Mouse (Mus musculus) adrenal gland, adult 18-20 months (tissue): ENCODE data around the gene Sart3. TPM values are rescaled to one million over a fixed set of nuclear protein-coding genes. Genes with fewer than 3 reads are reported as not detected.

Experiments
- DNase-seq, 2 experiments: peaks; one replicate each; pipeline ENCODE4 v3.0.0; 2021 to 2022; ENCODE audit warnings: low spot score in 2 of 2
- total RNA-seq, 2 experiments: library from RNA; stranded (reverse); gene quantifications; 1 replicate in 1 of 2; 2 replicates in 1 of 2; pipeline ENCODE4 v1.2.3; 2021

Gene Sart3
- total RNA-seq, 2 experiments from 2014 or later: 28.4 to 33.7 TPM

- no peak for DNase-seq
Observed at GRCm38 (mm10) chr5:113728691-113729090, 43.6 kb downstream of the Sart3 start.

- no peak for DNase-seq
Observed at GRCm38 (mm10) chr5:113728011-113728410, 44.3 kb downstream of the Sart3 start.

- no peak for DNase-seq
Observed at GRCm38 (mm10) chr5:113727238-113727637, 45.1 kb downstream of the Sart3 start.

GRCm38 (mm10) chr5:113726618-113727017 is 45.7 kb downstream of the Sart3 start:
- no peak for DNase-seq

DNA sequence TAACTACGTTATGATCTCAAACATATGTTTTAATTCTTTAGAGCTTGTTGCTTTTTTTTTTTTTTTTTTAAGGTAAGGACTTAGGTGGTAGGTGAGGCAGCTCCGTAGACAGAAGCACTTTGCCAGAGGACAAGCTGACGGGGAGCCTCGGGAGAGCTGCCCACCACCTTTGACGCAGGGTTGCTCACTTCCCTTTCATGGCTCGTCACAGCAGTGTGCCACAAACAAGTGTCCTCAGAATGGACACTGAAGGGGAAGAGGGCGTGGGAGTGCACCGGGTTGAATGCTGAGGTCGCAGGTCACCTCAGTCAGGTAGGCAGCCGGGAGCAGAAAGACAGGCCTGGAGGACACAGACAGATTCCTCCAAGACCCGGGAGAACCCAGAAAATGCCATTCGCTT is 46.9 kb downstream of the Sart3 start:
- no peak for DNase-seq

GRCm38 (mm10) chr5:113724446-113724845 is 47.9 kb downstream of the Sart3 start, which contains the start of gene 1700069L16Rik:
Gene 1700069L16Rik (minus strand): TSS chr5:113724772.
- peak; percentile 77 to 86 for DNase-seq

- no peak for DNase-seq
Observed at GRCm38 (mm10) chr5:113723567-113724237, 48.6 kb downstream of the Sart3 start.

GRCm38 (mm10) chr5:113722224-113723013 is 49.9 kb downstream of the Sart3 start:
- no peak for DNase-seq

DNA sequence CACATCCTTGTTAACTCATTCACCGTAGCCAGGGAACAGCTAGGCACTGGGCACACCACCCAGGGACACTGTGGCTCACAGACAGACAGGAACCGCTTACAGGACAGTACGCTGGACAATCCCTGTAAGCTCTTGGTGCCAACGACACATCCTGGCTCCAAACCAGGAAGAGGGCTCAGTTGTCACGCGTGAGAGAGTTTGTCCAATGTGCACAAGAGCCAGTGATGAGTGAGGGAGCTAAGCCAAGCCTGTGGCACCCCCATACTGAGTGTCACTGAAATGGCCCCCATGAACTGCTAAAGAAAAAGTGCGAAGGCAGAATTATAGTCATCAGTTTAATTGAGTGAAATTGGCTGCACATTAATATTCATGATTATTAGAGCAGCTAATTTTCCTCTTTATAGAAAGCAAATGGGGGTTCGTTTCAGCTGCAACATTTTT is 53.1 kb downstream of the Sart3 start:
- DNase-seq: no peak

- DNase-seq: no peak
Observed at GRCm38 (mm10) chr5:113716581-113717388, 55.5 kb downstream of the Sart3 start.

DNA sequence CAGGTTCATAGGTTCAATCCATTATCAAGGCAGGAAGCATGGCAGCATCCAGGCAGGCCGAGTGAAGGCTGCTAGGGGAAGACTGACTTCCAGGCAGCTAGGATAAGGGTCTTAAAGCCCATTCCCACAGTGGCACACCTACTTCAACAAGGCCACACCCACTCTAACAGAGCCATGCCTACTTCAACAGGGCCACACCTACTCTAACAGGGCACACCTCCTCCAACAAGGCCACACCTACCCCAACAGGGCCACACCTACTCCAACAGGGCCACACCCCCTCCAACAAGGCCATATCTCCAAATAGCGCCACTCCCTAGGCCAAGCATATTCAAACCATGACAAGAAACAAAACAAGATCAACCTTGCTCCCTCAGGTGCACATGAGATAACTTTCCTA is 59.4 kb downstream of the Sart3 start:
- DNase-seq: no peak

- no peak for DNase-seq
Observed at GRCm38 (mm10) chr5:113703803-113704585, 68.3 kb downstream of the Sart3 start.

- DNase-seq: no peak
Observed at GRCm38 (mm10) chr5:113700388-113701023, 71.8 kb downstream of the Sart3 start.

DNA sequence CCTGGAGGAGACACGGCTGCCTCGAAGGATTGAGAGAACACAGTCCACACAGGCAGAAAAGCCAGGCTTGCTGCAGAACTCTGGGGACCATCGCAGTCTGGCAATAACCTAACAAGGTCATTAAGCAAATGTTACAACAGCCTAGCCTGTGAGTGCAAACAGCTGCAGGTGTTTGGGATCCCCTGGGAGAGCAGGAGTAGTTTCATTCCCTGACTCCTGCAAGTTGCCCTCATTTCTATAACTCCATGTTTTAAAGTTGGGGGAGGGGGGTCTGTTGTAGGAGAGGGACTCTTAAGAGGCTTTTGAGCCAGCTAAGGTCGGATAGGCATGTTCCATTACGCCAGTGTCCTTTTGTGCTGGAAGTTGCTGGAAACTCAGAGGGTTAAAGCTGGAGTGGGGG is 77.9 kb downstream of the Sart3 start:
- no peak for DNase-seq

- DNase-seq: no peak
Observed at GRCm38 (mm10) chr5:113694000-113694399, 78.3 kb downstream of the Sart3 start.

DNA sequence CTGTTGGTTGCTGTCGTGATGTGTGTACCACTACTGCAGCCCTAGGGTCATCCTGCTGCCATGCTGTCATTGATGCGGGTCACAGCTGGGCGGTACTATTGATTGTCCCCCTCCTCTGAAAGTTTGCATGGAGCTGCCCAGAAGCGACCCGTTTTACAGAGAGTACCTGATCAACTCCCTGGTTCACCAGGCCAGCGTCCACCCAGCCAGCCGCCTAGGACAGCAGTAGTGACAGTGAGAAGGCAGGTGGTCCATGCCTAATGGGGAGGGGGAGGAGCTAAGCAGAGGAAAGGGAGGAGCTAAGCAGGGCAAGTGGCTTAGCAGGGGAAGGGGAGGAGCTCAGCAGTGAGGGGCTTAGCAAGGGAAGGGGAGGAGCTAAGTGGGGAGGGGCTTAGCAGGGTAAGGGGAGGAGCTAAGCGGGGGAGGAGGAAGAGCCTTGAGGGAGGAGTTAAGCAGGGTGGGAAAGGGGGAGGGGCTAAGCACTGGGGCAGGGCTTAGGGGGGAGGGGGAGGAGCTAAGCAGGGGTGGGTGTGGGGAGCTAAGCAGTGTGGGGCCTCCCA is 79.0 kb downstream of the Sart3 start:
- DNase-seq: no peak
